Mouse (Mus musculus) thymus, postnatal 10 days (tissue): ENCODE data around the gene Fkbp1b.

Source experiments
- DNase-seq, 2 experiments: peaks; one replicate each; pipeline ENCODE4 v3.0.0; 2021; ENCODE audit warnings: low spot score in 2 of 2

The Fkbp1b gene

DNA sequence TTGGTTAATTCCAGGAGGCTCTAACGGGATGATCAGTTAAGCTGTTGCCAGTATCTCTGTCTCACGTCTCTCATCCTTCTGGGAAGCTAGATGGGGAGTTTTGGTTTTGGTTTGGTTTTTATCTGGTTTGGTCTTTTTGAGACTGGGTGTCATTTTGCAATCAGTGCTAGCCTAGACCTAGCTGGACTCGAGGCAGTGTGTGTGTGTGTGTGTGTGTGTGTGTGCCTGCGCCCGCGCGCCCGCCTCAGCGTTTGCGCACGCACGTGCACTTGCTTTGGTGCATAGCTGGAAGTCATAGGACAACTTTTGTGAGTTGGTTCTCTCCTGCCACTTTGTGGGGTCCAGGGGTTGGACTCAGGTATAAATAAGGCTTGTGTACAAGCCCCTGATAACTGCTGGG is 2.4 kb upstream of the Fkbp1b start:
- peak in 1 of 2 experiments; percentile 26 for DNase-seq

DNA sequence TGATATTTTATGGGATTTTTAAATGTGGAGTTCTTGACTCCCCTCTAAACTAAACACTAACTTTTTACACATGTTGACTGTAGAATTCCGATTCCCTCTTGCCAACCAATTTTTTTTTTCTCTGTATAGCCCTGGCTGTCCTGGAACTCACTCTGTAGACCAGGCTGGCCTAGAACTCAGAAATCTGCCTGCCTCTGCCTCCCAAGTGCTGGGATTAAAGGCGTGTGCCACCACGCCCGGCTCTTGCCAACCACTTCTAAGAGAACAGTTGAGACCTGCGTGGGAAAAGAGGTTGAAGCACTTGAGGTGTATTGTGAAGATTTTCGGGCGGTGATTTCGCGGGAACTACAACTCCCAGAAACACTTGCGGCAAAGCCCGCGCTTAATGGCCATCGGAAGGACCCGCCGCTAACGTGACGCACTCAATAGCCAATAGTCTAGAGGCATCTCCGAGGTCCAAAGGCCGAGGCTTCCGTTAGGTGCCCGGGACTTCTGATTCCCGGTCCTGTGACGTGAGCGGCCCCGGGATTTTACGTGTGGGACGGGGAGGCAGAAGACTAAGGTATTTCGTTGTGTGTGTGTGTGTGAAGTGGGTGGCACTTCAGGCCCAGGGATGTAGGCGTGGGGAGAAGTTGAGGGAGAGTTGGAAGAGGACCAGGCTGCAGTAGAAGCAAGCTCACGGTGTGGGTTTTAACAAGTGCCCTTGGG is 1.7 kb upstream of the Fkbp1b start, which contains the start of gene Wdcp:
Gene Wdcp (plus strand): TSS at position 414 of the 708 bp plus-strand sequence.
- DNase-seq: peak; percentile 78 to 79

DNA sequence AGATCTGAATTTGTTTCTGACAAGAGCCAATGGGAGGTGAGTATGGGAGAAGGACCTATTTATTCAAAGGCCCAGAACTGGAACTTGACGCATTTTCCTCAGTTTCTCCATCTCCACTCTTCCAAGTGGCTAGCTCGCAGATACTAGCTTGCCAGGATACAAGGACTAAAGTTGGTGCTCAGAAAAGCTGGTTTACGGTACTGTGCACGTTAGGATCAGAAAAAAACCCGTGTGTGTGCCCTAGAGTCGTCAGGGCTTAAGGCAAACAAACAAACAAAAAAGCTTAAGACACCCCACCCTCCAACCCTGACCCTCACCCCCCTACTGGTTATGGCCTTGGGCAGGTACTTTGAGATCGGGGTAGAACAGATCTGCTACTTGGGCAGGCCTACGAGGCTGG is 1.1 kb upstream of the Fkbp1b start:
- DNase-seq: no peak

DNA sequence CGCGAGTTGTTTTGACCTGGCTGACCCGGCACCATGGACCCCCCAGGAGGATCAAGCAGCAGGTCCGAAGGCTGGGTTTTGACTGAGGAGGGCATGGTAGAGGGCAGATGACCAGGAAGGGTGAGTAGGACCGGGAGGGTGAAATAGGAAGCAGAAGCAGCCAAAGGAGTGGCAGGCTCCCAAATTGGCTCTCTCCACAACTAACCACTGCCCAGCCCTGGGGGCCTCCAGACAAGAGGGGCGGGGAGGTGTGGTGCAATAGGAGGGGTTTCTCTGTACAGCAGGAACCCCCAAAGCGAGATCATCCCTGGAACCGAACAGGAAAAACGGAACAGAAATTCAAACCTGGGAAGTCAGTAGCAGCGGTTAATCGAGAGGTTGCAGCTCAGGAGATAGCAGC is 650 bp downstream of the Fkbp1b start:
- DNase-seq: no peak

DNA sequence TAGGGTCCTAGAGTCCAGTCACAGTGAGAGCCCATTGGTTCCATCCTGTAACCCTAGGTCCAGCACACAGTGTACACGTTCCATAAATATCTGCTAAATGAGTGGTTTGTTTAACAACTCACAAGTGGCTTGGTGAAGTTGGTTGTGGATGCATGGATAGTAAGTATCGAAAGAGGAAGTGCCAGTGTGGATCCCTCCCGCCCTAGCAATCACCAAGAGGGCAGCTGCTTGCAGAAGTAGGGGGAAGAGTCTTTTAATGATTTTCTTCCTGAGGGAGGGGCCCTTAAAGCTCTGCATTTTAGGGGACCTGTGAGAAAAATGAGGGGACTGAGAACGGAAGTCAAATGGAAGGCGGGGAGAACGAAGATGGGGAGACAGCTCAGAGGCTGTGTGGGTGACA is 1.4 kb downstream of the Fkbp1b start:
- DNase-seq: no peak

DNA sequence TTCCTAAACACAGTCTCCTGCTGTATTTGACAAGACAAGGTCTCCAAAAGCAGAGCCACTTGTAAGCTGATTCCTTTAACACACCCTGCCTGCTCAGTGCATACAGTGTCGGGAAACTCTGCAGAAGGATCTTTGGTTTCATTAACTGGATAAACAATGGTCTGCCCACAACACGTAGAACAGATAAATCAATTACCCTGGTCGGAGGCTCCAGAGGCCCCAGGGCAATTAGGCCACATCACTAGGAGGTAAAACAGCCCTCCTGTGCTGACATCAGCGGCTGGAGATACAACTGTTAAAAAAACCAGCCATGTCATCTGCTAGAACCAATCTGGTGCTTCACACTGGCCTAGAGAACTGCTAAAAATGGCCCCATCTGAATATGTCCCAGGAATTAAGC is 4.4 kb downstream of the Fkbp1b start:
- no peak for DNase-seq

DNA sequence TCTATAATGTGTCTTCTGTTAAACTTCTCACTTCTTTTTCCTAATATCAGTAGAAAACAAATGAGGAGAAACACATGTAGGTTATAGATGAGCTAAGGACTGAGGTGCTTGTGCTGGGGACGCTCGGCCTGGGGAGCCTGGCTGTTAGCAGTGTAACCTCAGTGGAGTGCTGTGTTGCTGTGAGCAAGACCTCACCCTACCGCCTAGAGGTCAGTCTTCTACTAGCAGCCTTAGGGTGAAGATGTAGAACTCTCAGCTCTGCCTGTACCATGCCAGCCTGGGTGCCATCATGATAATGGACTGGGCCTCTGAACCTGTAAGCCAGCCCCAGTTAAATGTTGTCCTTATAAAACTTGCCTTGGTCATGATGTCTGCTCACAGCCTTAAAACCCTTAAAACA is 14.1 kb downstream of the Fkbp1b start:
- DNase-seq: no peak

DNA sequence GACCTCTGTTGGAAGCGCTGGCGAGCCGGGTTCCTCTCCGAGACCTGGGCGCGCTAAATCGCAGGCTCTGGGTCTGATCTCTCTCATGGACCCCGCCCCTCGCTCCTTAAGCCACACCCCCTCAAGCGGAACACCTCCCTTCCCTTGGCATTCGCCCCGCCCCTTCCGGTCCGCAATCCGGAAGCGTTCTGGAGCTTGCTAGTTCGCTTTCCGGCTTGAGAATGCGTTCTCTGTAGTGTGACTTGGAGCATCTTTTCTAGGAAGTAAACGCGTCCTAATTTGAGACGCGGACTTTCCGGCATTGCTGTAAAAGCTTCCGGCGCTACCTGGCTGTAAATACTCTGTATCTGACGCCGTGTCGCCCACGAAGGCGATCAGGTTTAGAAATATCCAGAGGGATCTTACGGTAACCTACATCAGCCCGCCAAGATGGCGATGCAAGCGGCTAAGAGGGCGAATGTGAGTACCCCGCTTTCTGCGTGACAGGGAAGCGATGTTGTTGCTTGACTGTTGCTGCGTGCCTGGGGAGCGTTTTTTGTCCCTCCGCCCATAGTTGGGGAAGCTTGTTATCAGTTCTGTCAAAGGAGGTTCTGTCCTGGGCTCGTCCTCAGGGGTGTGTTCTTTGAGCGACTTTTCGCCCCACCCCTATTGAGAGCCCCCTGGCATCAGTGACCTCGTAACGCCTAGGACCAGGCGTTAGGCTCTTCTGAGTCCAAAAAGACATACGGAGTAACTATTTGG is 23.9 kb downstream of the Fkbp1b start, which contains the start of gene Sf3b6:
Gene Sf3b6 (plus strand): TSS at position 184 of the 741 bp plus-strand sequence.
- peak; percentile 98 to 99 for DNase-seq

DNA sequence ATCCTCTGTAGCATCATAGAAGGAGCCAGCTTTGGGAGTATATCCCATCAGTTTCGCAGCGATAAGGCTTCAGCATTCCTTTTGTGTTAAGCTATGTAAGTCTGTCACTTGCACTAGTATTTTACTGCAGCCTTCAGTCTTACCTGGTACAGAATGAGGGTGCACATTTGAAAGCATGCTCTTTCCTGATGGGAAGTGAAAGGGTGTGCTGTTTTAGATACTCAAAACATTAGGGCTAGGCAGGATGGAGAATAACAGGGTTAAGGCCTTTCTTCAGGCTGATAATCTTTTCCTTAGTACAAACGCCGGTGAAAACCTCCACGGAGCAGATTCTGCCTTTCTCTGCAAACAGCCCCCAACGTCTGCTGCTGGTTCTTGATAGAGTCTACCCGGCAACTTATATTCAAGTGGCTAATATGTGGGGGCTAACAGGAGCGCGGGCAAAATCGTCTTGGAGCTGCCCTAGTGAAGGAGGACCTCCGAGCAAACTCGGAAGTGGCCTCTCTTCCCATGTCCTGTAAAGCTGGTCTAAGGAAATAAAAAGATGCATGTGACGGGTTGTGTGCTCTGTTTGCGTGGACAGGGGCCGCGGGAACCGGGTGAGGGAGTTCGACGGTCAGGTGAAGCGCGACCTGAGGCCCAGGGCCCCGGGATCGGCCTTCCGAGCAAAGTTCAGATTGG is 24.6 kb downstream of the Fkbp1b start:
- DNase-seq: no peak

DNA sequence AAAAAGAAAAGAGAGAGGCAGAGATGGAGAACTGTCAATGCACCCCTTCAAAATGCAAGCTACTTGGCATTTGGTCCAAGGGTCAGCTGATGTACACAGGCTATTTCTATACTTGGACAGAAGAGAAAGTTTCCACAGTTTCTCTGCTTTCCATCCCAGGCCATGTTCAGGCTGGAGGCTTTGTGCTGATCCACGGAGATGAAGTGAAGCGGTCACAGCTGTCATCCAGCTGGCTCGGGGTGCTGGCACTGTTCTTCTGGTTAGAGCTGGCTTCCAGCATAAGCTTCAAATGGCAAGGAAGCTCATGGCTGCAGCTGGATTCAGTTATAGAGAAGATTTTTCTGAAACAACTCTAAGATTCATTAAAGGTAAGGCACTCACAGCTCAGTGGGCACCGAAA is 27.8 kb downstream of the Fkbp1b start:
- DNase-seq: no peak

DNA sequence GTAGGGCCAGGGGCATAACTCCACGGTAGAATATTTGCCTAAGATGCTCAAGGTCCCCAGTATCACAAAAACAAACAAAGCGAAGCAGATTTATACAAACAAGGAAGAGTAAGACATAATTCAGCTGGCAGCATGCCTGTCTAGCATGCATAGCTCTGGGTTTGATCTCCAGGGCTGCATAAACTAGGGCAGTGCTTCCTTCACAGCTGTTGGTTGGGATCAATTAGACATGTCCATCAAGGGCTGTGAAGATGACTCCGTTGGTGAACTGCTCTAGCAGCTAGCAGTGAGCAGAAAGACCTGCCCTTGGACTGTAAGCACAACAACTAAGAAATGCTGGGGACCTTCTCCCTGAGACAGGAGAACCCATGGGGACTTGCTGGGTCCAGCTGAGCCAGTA is 29.7 kb downstream of the Fkbp1b start:
- no peak for DNase-seq

DNA sequence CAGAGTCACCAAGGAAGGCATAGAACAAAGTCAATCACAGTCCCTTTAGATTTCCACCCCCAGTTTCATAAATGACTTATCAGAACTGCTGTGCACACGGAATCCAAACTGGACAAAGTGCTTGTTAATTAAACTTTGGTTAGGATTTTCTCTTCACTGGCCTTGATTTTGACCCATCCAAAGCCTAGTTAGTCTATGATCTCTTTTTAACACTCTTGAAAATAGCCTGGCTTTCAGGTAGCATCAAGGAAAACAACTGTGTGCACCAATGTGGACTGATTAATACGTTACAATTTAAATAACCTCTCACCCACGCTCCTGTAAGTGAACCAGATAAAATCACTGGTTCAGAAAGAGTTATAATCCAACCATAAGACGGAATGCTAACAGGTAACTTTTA is 30.4 kb downstream of the Fkbp1b start:
- no peak for DNase-seq

DNA sequence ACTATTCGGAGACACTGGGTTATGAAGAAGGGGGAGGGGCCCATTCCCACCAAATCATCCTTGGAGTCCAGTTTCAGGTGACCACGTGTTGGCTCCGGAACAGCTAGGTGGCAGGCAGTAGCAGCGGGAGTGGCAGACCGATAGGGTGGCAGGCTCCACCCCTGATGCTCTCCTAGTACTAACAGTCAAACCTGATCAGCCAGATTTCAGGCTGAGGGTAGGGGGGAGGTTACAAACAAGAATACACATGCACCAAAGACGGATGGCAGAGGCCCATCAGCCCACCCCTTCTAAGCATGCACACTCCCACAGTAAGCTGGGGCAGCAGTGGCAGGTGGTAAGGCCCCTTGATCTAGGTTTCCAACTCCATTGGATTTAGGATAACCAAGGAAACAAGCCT is 43.9 kb downstream of the Fkbp1b start:
- DNase-seq: peak in 1 of 2 experiments; percentile 1

DNA sequence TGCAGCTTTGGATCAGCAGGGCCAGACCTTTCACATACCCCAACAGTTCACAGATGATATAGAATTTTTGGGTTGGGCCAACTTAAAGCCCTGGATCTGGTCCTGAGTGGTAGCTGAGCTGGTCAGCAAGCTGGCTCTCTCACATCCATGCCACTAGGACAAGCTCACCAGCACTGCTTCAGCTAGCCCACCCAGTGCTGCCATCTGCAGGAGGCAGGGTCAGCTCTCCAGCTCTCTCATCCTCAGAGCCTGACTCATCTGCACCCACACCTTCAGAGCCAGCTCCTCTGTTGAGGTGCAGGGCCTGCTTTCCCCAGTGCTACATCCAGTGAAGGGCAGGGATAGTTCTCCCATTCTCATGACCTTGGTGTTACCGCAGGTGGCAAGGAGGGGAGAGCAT is 47.7 kb downstream of the Fkbp1b start:
- DNase-seq: peak in 1 of 2 experiments; percentile 24

DNA sequence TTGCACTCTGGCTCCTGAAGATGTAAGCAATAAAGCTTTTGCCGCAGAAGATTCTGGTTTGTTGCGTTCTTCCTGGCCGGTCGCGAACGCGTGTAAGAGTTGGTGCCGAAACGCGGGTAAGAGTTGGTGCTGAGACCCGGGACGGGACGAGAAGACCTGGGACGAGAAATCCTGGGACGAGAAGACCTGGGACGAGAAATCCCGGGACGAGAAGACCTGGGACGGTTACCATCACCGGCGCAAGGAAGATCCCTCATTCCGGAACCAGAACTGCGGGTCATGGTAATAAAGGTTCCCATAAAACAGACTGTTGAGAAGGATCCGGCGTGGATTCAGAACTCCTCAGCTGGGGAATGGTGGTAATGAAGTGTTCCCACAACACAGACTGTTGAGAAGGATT is 53.3 kb downstream of the Fkbp1b start:
- peak in 1 of 2 experiments; percentile 1 for DNase-seq

DNA sequence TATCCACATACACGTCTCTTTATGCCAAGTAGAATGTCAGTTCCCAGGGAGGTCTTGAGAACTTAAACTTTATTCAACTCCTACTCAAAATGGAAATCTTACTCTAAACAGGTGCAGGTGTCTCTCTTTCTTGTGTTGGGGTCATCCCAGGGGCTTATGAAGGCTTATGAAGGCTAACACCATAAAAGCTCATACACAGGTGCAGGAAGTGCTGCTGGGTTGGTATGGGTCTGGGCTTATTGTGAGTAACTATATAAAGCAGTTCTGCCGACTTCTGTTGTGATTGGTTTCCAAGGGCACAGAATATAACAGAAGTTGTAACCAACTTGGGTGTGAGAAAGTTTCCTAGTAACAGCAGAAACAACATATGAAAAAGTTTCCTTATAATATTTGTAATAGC is 56.9 kb downstream of the Fkbp1b start:
- no peak for DNase-seq

DNA sequence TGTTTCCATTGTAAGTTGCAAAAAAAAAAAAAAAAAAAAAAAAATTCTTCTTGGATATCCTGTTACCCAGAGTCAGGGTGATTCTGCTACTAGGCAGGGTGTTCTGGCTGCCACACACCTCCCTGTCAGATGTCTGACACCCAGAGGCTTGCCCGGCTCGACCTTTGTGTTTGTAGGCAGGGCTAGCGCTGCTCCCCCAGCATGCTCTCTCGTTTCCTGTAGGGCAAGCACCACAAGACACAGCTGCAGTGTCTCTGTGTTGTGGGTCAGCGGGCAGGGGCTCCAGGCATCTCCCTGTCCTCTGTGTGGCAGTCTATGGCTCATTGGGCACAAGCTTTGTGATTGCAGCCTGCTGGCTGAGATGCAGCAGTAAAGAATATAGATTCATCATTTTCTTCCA is 57.8 kb downstream of the Fkbp1b start:
- DNase-seq: peak; percentile 22 to 34
